Mouse (Mus musculus) intestine, postnatal 0 days (tissue): Measurements from ENCODE around the gene Hyal2. TPM values are rescaled to one million over a fixed set of nuclear protein-coding genes. Genes with fewer than 3 reads are reported as not detected.
A peak's percentile ranks its signal among the peaks of the same experiment; 100 is the strongest.

Experiments
- ATAC-seq: fragments of 200-750 bp; cut with Nextera tagmentation; 2 replicates; pipeline ENCODE4 v1.8.0; 2017; ENCODE audit warnings: mild to moderate bottlenecking, moderate TSS enrichment, moderate library complexity
- H3K27ac ChIP-seq: fragments of 300-500 bp; sonication (generic); 2 replicates; pipeline ENCODE4 v1.5.1; 2014; ENCODE audit warnings: mild to moderate bottlenecking, low read depth, low read length, moderate library complexity
- H3K27me3 ChIP-seq: fragments of 300-500 bp; sonication (generic); replicated peaks from 2 replicates; pipeline ENCODE4 v1.6.1; 2014; ENCODE audit warnings: low read length, mixed read lengths; ENCODE audit not compliant: control insufficient read depth, insufficient read depth
- H3K36me3 ChIP-seq: fragments of 300-500 bp; sonication (generic); 2 replicates; pipeline ENCODE4 v1.6.1; 2014; ENCODE audit warnings: mild to moderate bottlenecking, moderate library complexity; ENCODE audit not compliant: control insufficient read depth, insufficient read depth
- H3K4me1 ChIP-seq: fragments of 300-500 bp; sonication (generic); replicated peaks from 2 replicates; pipeline ENCODE4 v1.6.1; 2014; ENCODE audit warnings: antibody characterized with exemption, low read length, mixed read lengths; ENCODE audit not compliant: control insufficient read depth, insufficient read depth
- H3K4me2 ChIP-seq: fragments of 300-500 bp; sonication (generic); replicated peaks from 2 replicates; pipeline ENCODE4 v1.6.1; 2014; ENCODE audit warnings: low read depth, mild to moderate bottlenecking, moderate library complexity
- H3K4me3 ChIP-seq: fragments of 300-500 bp; sonication (generic); 2 replicates; pipeline ENCODE4 v1.5.1; 2014; ENCODE audit warnings: low read depth, low read length
- H3K9ac ChIP-seq: fragments of 300-500 bp; sonication (generic); 2 replicates; pipeline ENCODE4 v1.6.1; 2014; ENCODE audit warnings: mild to moderate bottlenecking, low read depth, low read length
- H3K9me3 ChIP-seq: fragments of 300-500 bp; sonication (generic); 2 replicates; pipeline ENCODE4 v1.6.1; 2016; ENCODE audit warnings: mixed run types; ENCODE audit not compliant: control insufficient read depth
- CTCF ChIP-seq: sonication (generic); IDR thresholded peaks from 2 replicates; pipeline ENCODE4 v1.5.1; 2016; ENCODE audit warnings: low read depth, mild to moderate bottlenecking, control low read depth, antibody characterized with exemption, moderate library complexity
- WGBS: fragments of 180-500 bp; shearing (Covaris S2); extraction: QIAGEN DNeasy Blood & Tissue Kit; methylation state at CpG from one replicate; pipeline ENCODE4 v1.1.7; 2014; 5-methylcytosine and 5-hydroxymethylcytosine counted together
- polyA plus RNA-seq: library from polyadenylated mRNA; unstranded; fragments of >200 nt; fragmentation: Nextera tagmentation; extraction: Ambion mirVana; gene quantifications from 2 replicates; pipeline ENCODE4 v1.2.1, GENCODE M21; 2015

Gene Hyal2
- 47.5 and 52.8 TPM in 2 replicates for polyA plus RNA-seq

GRCm38 (mm10) chr9:107567702-107568319 lies at the start of gene Hyal2:
Gene Hyal2, plus strand, starts transcription at chr9:107567945.
- Histone ChIP-seq H3K27ac (peak within 1 kb of the TSS; percentile 84), H3K36me3 (peaks cover 17% of the 10 kb centered on the region; the same call in 1 of the 2 replicates), H3K4me3 (peak within 1 kb of the TSS; percentile 72), H3K4me1 (peaks cover 20% of the 10 kb centered on the region), H3K4me2 (peak within 1 kb of the TSS; percentile 81), H3K27me3 (no peaks in the 10 kb centered on the region), H3K9ac (peak within 1 kb of the TSS; percentile 72), H3K9me3 (no peaks in the 10 kb centered on the region)
- WGBS: 16% methylated on average over 18 of the region's 18 CpGs
- no peak for TF ChIP-seq CTCF
- no peak for ATAC-seq

DNA sequence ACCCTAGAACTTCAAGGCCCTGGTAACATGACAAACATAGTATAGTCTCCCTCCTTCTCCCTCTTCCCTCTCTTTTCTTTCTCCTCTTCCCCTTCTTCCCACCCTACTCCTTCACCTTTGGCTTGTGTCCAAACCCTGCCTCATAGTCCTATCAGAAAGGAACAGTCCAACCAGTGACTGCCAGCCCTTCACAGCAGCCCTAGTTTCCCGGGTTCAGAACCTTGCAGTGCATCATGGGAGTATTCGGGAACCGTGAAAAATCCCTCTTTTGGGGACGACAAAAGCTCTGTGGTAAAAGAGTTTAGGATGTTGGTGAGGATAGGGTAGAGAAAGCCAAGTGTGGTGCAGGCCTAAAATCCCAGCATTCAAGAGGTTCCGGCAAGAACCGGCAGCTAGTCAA lies 47.4 kb upstream of the Hyal2 start:
- H3K4me3 ChIP-seq: no peak overlapping the region
- H3K4me1 ChIP-seq: peaks cover 4% of the 10 kb centered on the region; the same call in 1 of the 2 replicates
- H3K9ac ChIP-seq: no peak overlapping the region
- H3K36me3 ChIP-seq: no peaks in the 10 kb centered on the region
- H3K27ac ChIP-seq: no peak overlapping the region
- ATAC-seq: no peak
- no peaks in the 10 kb centered on the region for H3K27me3 ChIP-seq
- no peaks in the 10 kb centered on the region for H3K9me3 ChIP-seq
- 72% methylated on average over 6 of the region's 6 CpGs for WGBS
- no peak for TF ChIP-seq CTCF
- H3K4me2 ChIP-seq: no peak overlapping the region

DNA sequence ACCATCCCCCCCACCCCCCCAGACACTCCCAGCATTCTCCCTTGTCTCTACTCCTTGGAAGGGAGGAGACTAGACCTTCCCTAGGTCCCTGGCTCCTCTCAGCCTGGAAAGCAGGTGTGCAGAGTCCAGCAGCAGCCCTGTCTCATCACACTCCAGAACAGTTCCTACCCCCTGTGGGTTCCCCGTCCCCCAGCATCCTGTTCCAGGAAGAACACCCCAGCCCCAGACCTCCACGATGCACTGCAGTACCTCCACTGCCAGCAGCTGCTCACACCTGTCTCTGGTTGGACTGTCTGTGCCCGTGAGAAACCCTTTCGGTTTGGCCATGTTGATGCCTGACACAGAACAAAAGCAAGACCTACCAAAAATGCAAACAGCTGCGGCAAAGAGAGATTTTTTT lies 46.6 kb upstream of the Hyal2 start:
- 49% methylated on average over 5 of the region's 5 CpGs for WGBS
- no peak overlapping the region for H3K9ac ChIP-seq
- no peak overlapping the region for H3K4me2 ChIP-seq

DNA sequence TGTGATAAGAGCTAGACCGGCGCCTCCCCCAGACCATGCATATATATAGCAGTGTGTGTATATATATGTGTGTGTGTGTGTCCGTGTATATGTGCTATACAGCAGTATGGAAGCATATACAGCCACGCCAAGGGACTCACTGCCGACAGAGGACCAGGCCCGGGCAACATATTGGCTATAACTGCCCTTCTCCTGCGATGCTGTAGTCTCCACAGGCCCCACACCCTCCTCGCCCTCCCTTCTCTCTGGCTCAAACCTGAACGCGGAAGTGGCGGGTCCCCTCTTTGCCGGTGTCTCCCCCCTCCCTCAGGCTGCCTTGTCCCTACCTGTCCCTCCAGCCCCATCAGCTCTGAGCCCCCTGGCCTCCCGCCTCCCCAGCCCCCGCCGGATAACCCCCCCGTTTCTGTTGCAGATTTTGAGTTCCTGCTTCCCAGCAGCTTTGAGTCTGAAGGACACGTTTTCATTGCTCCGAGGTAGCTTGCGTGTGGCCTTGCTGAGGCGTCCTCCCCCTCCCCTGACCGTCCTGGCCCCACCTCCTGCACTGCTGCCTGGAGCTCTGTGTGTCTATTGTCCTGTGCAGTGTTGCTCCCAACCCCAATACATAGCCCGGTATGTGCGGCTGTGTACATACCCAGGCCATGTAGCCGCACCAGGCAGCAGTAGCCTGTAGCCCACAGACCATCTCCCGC lies 45.9 kb upstream of the Hyal2 start:
- H3K27ac ChIP-seq: no peak overlapping the region
- peaks cover 4% of the 10 kb centered on the region; the same call in 1 of the 2 replicates for H3K4me1 ChIP-seq
- no peaks in the 10 kb centered on the region for H3K9me3 ChIP-seq
- no peak for TF ChIP-seq CTCF
- H3K36me3 ChIP-seq: no peaks in the 10 kb centered on the region
- H3K27me3 ChIP-seq: no peaks in the 10 kb centered on the region
- H3K9ac ChIP-seq: no peak overlapping the region
- peak overlapping the region; percentile 48 for H3K4me2 ChIP-seq
- no peak overlapping the region; the same call in 1 of the 2 replicates for H3K4me3 ChIP-seq
- no peak for ATAC-seq
- 15% methylated on average over 25 of the region's 25 CpGs for WGBS

More for the DNA sequence above, 46.6 kb upstream of the Hyal2 start:
- Histone ChIP-seq H3K4me1 (peaks cover 4% of the 10 kb centered on the region; the same call in 1 of the 2 replicates), H3K9me3 (no peaks in the 10 kb centered on the region), H3K27me3 (no peaks in the 10 kb centered on the region), H3K36me3 (no peaks in the 10 kb centered on the region), H3K4me3 (no peak overlapping the region), H3K27ac (no peak overlapping the region)
- no peak for ATAC-seq
- TF ChIP-seq CTCF: no peak

DNA sequence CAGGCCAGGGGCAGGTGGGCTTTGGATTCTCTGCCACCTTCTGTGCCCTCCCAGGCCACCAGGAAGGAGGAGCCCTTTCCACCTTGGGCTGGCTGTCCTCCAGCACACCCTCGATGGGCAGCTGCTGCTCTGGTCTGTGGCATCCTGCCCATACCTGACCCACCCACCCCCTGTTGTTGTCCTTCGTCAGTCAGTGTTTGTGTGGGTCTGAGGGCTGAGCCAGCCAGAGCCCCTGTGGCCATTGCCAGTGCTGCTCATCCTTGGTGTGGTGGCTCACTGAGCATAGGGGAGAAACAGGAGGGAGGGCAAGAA lies 45.4 kb upstream of the Hyal2 start:
- 23% methylated on average over 2 of the region's 2 CpGs for WGBS
- TF ChIP-seq CTCF: no peak

DNA sequence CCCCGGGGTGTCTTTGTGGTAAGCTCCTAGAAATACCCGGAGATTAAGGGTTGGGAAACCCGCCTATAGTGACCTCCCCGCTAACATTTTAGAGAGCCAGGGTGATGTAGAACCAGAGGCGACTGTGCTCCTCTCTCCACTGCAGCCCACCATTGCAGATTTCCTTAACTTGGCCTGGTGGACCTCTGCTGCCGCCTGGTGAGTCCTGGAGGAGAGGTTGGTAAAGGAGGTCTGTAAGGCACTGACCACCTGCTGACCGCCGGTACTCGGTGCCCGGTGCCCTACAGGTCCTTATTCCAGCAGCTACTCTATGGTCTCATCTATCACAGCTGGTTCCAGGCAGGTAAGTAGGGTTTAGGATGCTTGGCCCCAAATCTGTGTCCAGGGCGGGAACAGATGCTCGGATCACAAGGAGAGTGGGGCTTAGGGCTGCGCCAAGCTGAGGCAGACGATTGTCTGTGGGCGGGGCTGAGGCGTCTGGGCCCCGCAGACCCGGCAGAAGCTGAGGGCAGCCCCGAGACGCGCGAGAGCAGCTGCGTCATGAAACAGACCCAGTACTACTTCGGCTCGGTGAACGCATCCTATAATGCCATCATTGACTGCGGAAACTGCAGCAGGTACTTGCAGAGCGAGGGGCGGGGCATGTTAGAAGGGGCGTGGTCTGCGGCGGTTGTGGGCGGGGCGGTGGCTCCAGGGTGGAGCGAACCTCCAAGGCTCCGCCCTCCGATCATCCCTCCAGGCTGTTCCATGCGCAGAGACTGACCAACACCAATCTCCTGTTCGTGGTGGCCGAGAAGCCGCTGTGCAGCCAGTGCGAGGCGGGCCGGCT lies 41.3 kb upstream of the Hyal2 start:
- H3K9me3 ChIP-seq: no peaks in the 10 kb centered on the region
- peak; percentile 31; the same call in 1 of the 2 replicates for TF ChIP-seq CTCF
- ATAC-seq: peak; percentile 63
- peak overlapping the region; percentile 75 for H3K4me2 ChIP-seq
- H3K4me3 ChIP-seq: peak overlapping the region; percentile 33
- H3K4me1 ChIP-seq: peaks cover 4% of the 10 kb centered on the region; the same call in 1 of the 2 replicates
- WGBS: 7% methylated on average over 43 of the region's 44 CpGs
- no peaks in the 10 kb centered on the region for H3K36me3 ChIP-seq
- no peaks in the 10 kb centered on the region; the same call in 1 of the 2 replicates for H3K27me3 ChIP-seq
- peak overlapping the region; percentile 26; the same call in 1 of the 2 replicates for H3K9ac ChIP-seq
- no peak overlapping the region for H3K27ac ChIP-seq

More for the DNA sequence above, 45.4 kb upstream of the Hyal2 start:
- Histone ChIP-seq H3K27ac (no peak overlapping the region), H3K9ac (no peak overlapping the region), H3K4me3 (no peak overlapping the region; the same call in 1 of the 2 replicates), H3K4me2 (peak overlapping the region; percentile 48), H3K36me3 (no peaks in the 10 kb centered on the region), H3K27me3 (no peaks in the 10 kb centered on the region; the same call in 1 of the 2 replicates), H3K4me1 (peaks cover 4% of the 10 kb centered on the region; the same call in 1 of the 2 replicates), H3K9me3 (no peaks in the 10 kb centered on the region)
- no peak for ATAC-seq
